Mouse (Mus musculus) ES-Bruce4 (cell line): ENCODE results near the gene Nfib. TPM values are rescaled to one million over a fixed set of nuclear protein-coding genes. Genes with fewer than 3 reads are reported as not detected.
A peak's percentile ranks its signal among the peaks of the same experiment; 100 is the strongest.

Source experiments
- H3K27ac ChIP-seq: 2 replicates; pipeline ENCODE4 v1.5.1; 2012; ENCODE audit warnings: low read length, inconsistent platforms; ENCODE audit not compliant: insufficient read depth
- H3K27me3 ChIP-seq: 2 replicates; pipeline ENCODE4 v1.6.1; 2012; ENCODE audit warnings: mild to moderate bottlenecking, low read length, inconsistent platforms; ENCODE audit not compliant: control insufficient read depth, poor library complexity, insufficient read depth, severe bottlenecking
- H3K36me3 ChIP-seq: 2 replicates; pipeline ENCODE4 v1.6.1; 2012; ENCODE audit warnings: inconsistent platforms, mild to moderate bottlenecking, low read length, moderate library complexity; ENCODE audit not compliant: control insufficient read depth, poor library complexity, insufficient read depth, severe bottlenecking
- H3K4me1 ChIP-seq: one replicate; pipeline ENCODE4 v1.8.1; 2011; ENCODE audit warnings: low read length; ENCODE audit not compliant: control insufficient read depth, insufficient read depth
- H3K4me3 ChIP-seq: 2 replicates; pipeline ENCODE4 v1.5.1; 2011; ENCODE audit warnings: low read depth, mild to moderate bottlenecking, low read length
- H3K9ac ChIP-seq: 2 replicates; pipeline ENCODE4 v1.6.1; 2012; ENCODE audit warnings: low read depth, mild to moderate bottlenecking, inconsistent platforms; ENCODE audit not compliant: poor library complexity, severe bottlenecking
- H3K9me3 ChIP-seq: replicated peaks from 2 replicates; pipeline ENCODE4 v1.6.1; 2012; ENCODE audit warnings: mild to moderate bottlenecking, low read length, inconsistent platforms; ENCODE audit not compliant: control insufficient read depth, poor library complexity, insufficient read depth, severe bottlenecking
- CTCF ChIP-seq: IDR thresholded peaks from one replicate; pipeline ENCODE4 v1.8.1; 2011; ENCODE audit warnings: low read depth, low read length
- EP300 ChIP-seq: IDR thresholded peaks from 2 replicates; pipeline ENCODE4 v1.6.1; 2011; ENCODE audit warnings: low read depth, low read length; ENCODE audit not compliant: insufficient read depth
- POLR2A ChIP-seq: IDR thresholded peaks from one replicate; pipeline ENCODE4 v1.8.1; 2011; ENCODE audit warnings: low read length; ENCODE audit not compliant: insufficient read depth
- polyA plus RNA-seq: library from polyadenylated mRNA; stranded (reverse); fragments of >200 nt; gene quantifications from 2 replicates; pipeline ENCODE4 v1.2.4, GENCODE M21; 2011; ENCODE audit warnings: low read depth; ENCODE audit not compliant: missing spikeins, insufficient read depth, insufficient read length

Gene Nfib
- polyA plus RNA-seq, 1 experiment = 4.6 TPM

- Histone ChIP-seq H3K4me1 (no peaks in the 10 kb centered on the region), H3K36me3 (no peaks in the 10 kb centered on the region), H3K9ac (no peak overlapping the region), H3K4me3 (no peak overlapping the region), H3K9me3 (no peaks in the 10 kb centered on the region), H3K27me3 (no peaks in the 10 kb centered on the region), H3K27ac (no peak overlapping the region)
- TF ChIP-seq POLR2A = no peak
- no peak for TF ChIP-seq CTCF
Measured at GRCm38 (mm10) chr4:82548247-82548646, 157.3 kb downstream of the Nfib start.

DNA sequence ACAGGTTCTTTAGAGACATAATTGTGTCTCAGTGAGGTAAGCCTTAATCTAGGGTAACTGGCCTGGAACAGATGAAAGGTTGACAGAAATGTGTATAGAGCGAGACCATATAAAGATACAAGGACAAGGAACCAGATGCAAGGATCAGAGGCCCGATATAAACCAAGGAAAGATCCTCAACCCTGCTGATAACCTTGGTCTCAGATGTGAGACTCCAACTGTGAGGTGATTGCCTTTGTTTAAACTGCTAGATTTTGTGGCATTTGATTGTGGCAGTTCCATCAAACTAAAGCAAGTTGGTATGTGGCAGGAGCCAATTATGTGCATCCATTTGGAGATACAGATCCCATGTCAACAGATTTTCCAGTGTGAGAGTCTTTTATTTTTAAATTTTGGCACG lies 161.6 kb downstream of the Nfib start:
- Histone ChIP-seq H3K4me1 (peaks cover 1% of the 10 kb centered on the region), H3K27me3 (peaks cover 2% of the 10 kb centered on the region; the same call in 1 of the 2 replicates), H3K9ac (no peak overlapping the region), H3K27ac (no peak overlapping the region), H3K4me3 (no peak overlapping the region), H3K36me3 (no peaks in the 10 kb centered on the region), H3K9me3 (no peaks in the 10 kb centered on the region)
- no peak for TF ChIP-seq CTCF
- TF ChIP-seq EP300 = no peak

- no peak overlapping the region for H3K27ac ChIP-seq
- TF ChIP-seq POLR2A (no peak), CTCF (no peak), EP300 (no peak)
- H3K9me3 ChIP-seq = no peaks in the 10 kb centered on the region
- H3K9ac ChIP-seq = no peak overlapping the region
- no peak overlapping the region for H3K4me3 ChIP-seq
- H3K4me1 ChIP-seq = peaks cover 1% of the 10 kb centered on the region
- no peaks in the 10 kb centered on the region for H3K36me3 ChIP-seq
- peaks cover 8% of the 10 kb centered on the region for H3K27me3 ChIP-seq
Measured at GRCm38 (mm10) chr4:82543398-82543740, 162.2 kb downstream of the Nfib start.

GRCm38 (mm10) chr4:82542656-82543397 lies 162.7 kb downstream of the Nfib start:
- Histone ChIP-seq H3K27ac (no peak overlapping the region), H3K27me3 (peaks cover 13% of the 10 kb centered on the region), H3K36me3 (no peaks in the 10 kb centered on the region), H3K9ac (no peak overlapping the region), H3K4me3 (no peak overlapping the region), H3K9me3 (no peaks in the 10 kb centered on the region), H3K4me1 (peaks cover 1% of the 10 kb centered on the region)
- TF ChIP-seq CTCF (no peak), POLR2A (no peak), EP300 (no peak)

DNA sequence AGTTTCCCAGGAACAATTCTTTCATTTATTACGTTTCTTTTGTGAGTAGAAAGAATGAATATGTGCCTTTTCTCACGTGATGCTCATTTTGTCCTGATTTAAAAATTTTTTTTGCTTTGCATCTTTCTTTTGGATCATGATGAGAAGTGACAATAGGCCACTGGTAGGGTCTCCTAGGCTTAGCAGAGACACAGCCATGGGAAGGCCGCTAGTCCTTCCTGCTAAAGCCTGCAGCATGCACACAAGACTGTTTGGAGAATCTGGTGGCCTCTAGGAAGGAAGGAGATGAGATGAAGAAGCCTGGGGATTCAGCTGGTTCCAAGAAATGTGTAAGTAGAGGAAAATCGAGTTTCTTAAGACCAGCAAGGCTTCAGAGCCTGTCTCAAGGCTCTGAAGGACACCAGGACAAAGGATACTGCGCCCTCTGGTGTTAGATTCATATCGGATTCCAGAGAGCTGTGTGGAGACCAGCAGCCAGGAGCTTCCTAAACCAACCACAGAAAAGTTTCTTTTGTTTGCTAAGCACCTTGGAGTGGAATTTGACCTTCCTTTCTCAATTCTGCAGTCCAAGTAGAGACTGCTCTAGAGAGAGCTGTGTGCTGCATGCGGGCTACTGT lies 163.5 kb downstream of the Nfib start:
- Histone ChIP-seq H3K27me3 (peaks cover 20% of the 10 kb centered on the region), H3K36me3 (no peaks in the 10 kb centered on the region), H3K9me3 (no peaks in the 10 kb centered on the region), H3K4me3 (no peak overlapping the region), H3K4me1 (peaks cover 1% of the 10 kb centered on the region), H3K27ac (no peak overlapping the region), H3K9ac (no peak overlapping the region)
- peak; percentile 54 for TF ChIP-seq CTCF
- TF ChIP-seq POLR2A = no peak

- Histone ChIP-seq H3K9me3 (no peaks in the 10 kb centered on the region), H3K4me3 (no peak overlapping the region), H3K27ac (no peak overlapping the region), H3K27me3 (peaks cover 21% of the 10 kb centered on the region), H3K9ac (no peak overlapping the region), H3K36me3 (no peaks in the 10 kb centered on the region), H3K4me1 (peaks cover 1% of the 10 kb centered on the region)
- TF ChIP-seq CTCF = no peak
- TF ChIP-seq POLR2A = no peak
- TF ChIP-seq EP300 = no peak
Measured at GRCm38 (mm10) chr4:82540466-82540990, 165.0 kb downstream of the Nfib start.
